Mouse (Mus musculus): Measurements from ENCODE around the gene Alkbh6.

DNA sequence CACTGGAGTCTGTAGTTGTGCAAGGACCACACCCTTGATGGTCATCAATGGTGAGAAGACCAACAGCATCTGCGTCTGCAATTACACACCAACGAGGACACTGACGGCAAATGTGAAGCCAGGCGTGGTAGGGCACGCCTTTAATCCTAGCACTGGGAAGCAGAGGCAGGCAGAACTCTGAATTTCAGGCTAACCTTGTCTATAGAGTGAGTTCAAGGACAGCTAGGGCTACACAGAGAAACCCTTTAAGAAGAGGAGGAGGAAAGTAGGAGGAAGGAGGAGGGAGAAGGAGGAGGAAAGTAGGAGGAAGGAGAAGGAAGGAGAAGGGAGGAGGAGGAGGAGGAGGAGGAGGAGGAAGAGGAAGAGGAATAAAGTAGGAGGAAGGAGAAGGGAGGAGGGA is 43.0 kb upstream of the Alkbh6 start:
- TF ChIP-seq CTCF (IDR thresholded peaks at IDR 0.05; ENCODE audit: control insufficient read depth, insufficient read depth, insufficient read length) = no peak
- TF ChIP-seq MAX (IDR thresholded peaks at IDR 0.05) = no peak
- TF ChIP-seq USF1 (IDR thresholded peaks at IDR 0.05; ENCODE audit: low read depth) = no peak
